In genomic region chrX:166440036-166440615, GRCm38 (mm10) we compare ENCODE assay signal across 8 mouse cellular contexts. TPM values are rescaled to one million over a fixed set of nuclear protein-coding genes. Genes with fewer than 3 reads are reported as not detected.
DNase-seq lines count a peak whose midpoint lies in the region; ATAC-seq and TF ChIP-seq lines count a peak whose summit lies in the region.

Gene Trappc2 (plus strand): TSS chrX:166440574.

- no peaks in the 10 kb centered on the region for H3K9me3 ChIP-seq in kidney, embryonic 14.5 days (ENCODE audit: control insufficient read depth, low read length)
- H3K9me3 ChIP-seq in ES-E14 (ENCODE audit: control insufficient read depth, insufficient read depth, low read depth, low read length): no peaks in the 10 kb centered on the region
- H3K9me3 ChIP-seq in embryonic facial prominence, embryonic 10.5 days: no peaks in the 10 kb centered on the region
- H3K9me3 ChIP-seq in midbrain, embryonic 12.5 days: no peaks in the 10 kb centered on the region

- ATAC-seq in kidney, embryonic 14.5 days (ENCODE audit: low FRiP score, low TSS enrichment): peak; percentile 85
- ATAC-seq in midbrain, embryonic 12.5 days (ENCODE audit: low FRiP score, low read depth): 0 out of 2 replicates have a peak, but pooled peaks have one; percentile 3

- H3K36me3 ChIP-seq in kidney, embryonic 14.5 days (ENCODE audit: control insufficient read depth, insufficient read depth, low read length): no peaks in the 10 kb centered on the region; the same call in 1 of the 2 replicates
- H3K36me3 ChIP-seq in ES-E14 (ENCODE audit: control insufficient read depth, insufficient read depth, low read length, poor library complexity, severe bottlenecking): no peaks in the 10 kb centered on the region
- no peaks in the 10 kb centered on the region for H3K36me3 ChIP-seq in embryonic facial prominence, embryonic 10.5 days (replicated peaks)
- no peaks in the 10 kb centered on the region for H3K36me3 ChIP-seq in midbrain, embryonic 12.5 days

- DNase-seq in kidney, postnatal 4 days: no peak
- DNase-seq in ES-E14 (ENCODE audit: low read depth, low spot score): peak; percentile 4
- DNase-seq in embryonic facial prominence, embryonic 10.5 days (ENCODE audit: low spot score): no peak
- DNase-seq in heart, adult 9 months (ENCODE audit: low spot score in 2 of 2): peak; percentile 0 to 9
- DNase-seq in layer of hippocampus, postnatal 14 days (ENCODE audit: low spot score in 2 of 2): no peak
- no peak for DNase-seq in urinary bladder, postnatal 4 days (ENCODE audit: low spot score in 2 of 2)

- peak within 1 kb of the TSS; percentile 76 for H3K9ac ChIP-seq in kidney, embryonic 14.5 days (ENCODE audit: low read depth, low read length)
- peak within 1 kb of the TSS; percentile 97 for H3K9ac ChIP-seq in ES-E14 (ENCODE audit: insufficient read depth, low read depth, low read length, poor library complexity, severe bottlenecking)
- H3K9ac ChIP-seq in midbrain, embryonic 12.5 days (replicated peaks): peak within 1 kb of the TSS; percentile 71

- peak within 1 kb of the TSS; percentile 73 for H3K27ac ChIP-seq in kidney, embryonic 14.5 days (ENCODE audit: low read depth, low read length)
- H3K27ac ChIP-seq in ES-E14 (ENCODE audit: insufficient read depth, low read depth, low read length, poor library complexity, severe bottlenecking): peak within 1 kb of the TSS; percentile 41; the same call in 1 of the 2 replicates
- H3K27ac ChIP-seq in embryonic facial prominence, embryonic 10.5 days (replicated peaks): peak within 1 kb of the TSS; percentile 90
- peak within 1 kb of the TSS; percentile 86 for H3K27ac ChIP-seq in midbrain, embryonic 12.5 days (replicated peaks)

- H3K4me2 ChIP-seq in kidney, embryonic 14.5 days (replicated peaks; ENCODE audit: low read depth, low read length): peak within 1 kb of the TSS; percentile 52
- peak within 1 kb of the TSS; percentile 60 for H3K4me2 ChIP-seq in midbrain, embryonic 12.5 days (replicated peaks)

- 24% methylated on average over 35 of the region's 36 CpGs for WGBS in kidney, embryonic 14.5 days
- WGBS in embryonic facial prominence, embryonic 10.5 days: 19% methylated on average over 36 of the region's 36 CpGs
- 15% methylated on average over 29 of the region's 36 CpGs for WGBS in midbrain, embryonic 12.5 days

- peak within 1 kb of the TSS; percentile 54 for H3K4me3 ChIP-seq in kidney, embryonic 14.5 days (ENCODE audit: low read length)
- H3K4me3 ChIP-seq in ES-E14 (ENCODE audit: insufficient read depth in 1 of 2, low read depth in 1 of 2, low read length in 2 of 2, poor library complexity in 1 of 2, severe bottlenecking in 1 of 2): peak within 1 kb of the TSS; percentile 79 to 84
- H3K4me3 ChIP-seq in embryonic facial prominence, embryonic 10.5 days: peak within 1 kb of the TSS; percentile 68
- peak within 1 kb of the TSS; percentile 57 for H3K4me3 ChIP-seq in midbrain, embryonic 12.5 days

- in situ Hi-C loops in ES-E14 (cut with MboI; ENCODE audit: low sequenced_read_pairs in 2 of 2, unreplicated experiment in 2 of 2): no loop called here

- no peaks in the 10 kb centered on the region for H3K4me1 ChIP-seq in kidney, embryonic 14.5 days (ENCODE audit: control insufficient read depth, insufficient read depth, low read length)
- H3K4me1 ChIP-seq in ES-E14 (ENCODE audit: control insufficient read depth in 2 of 2, insufficient read depth in 2 of 2, low read length in 2 of 2, poor library complexity in 1 of 2): no peaks in the 10 kb centered on the region; a peak in 1 of 4 replicates
- peaks cover 4% of the 10 kb centered on the region; the same call in 1 of the 2 replicates for H3K4me1 ChIP-seq in embryonic facial prominence, embryonic 10.5 days
- 0 out of 2 replicates have a peak, but pooled peaks cover 3% of the 10 kb centered on the region for H3K4me1 ChIP-seq in midbrain, embryonic 12.5 days

- H3K27me3 ChIP-seq in kidney, embryonic 14.5 days (ENCODE audit: control insufficient read depth, insufficient read depth, low read length): 0 out of 2 replicates have a peak, but pooled peaks cover 2% of the 10 kb centered on the region
- peaks cover 95% of the 10 kb centered on the region for H3K27me3 ChIP-seq in embryonic facial prominence, embryonic 10.5 days (replicated peaks; ENCODE audit: low read depth, poor library complexity, severe bottlenecking)
- peaks cover 44% of the 10 kb centered on the region for H3K27me3 ChIP-seq in midbrain, embryonic 12.5 days

TF ChIP-seq in ES-E14, 5 proteins besides CTCF, POLR2A, EP300 and RAD21:
- TF ChIP-seq HCFC1 (IDR thresholded peaks at IDR 0.05; ENCODE audit: borderline replicate concordance, insufficient read depth, low read length): no peak
- TF ChIP-seq ZC3H11A (IDR thresholded peaks at IDR 0.05; ENCODE audit: borderline replicate concordance, low read depth, low read length): no peak
TF ChIP-seq in ES-E14: peak in this region for 0.

RNA-seq across cellular contexts. Expression of gene Trappc2, which starts in this region (rescaled TPM):
- 23.3 and 28.1 TPM in 2 replicates for polyA plus RNA-seq in kidney, embryonic 14.5 days (2014; fragmentation: Nextera tagmentation; extraction: Ambion mirVana)
- 5.0 and 13.3 TPM in 2 replicates for total RNA-seq in ES-E14 (2012; rRNA removed)
- polyA plus RNA-seq in embryonic facial prominence, embryonic 10.5 days (2016; fragmentation: Nextera tagmentation; extraction: Ambion mirVana): 23.1 and 25.0 TPM in 2 replicates
- 10 to 100 TPM; 49.3 to 56.3 TPM for total RNA-seq in layer of hippocampus, postnatal 14 days (2021)
- polyA plus RNA-seq in midbrain, embryonic 12.5 days (2016; fragmentation: Nextera tagmentation; extraction: Ambion mirVana): 56.5 and 56.8 TPM in 2 replicates

Comparison
In these comparisons a context has a peak if more than half of its experiments do, and no peak if none do; other contexts are left out.
1. DNase-seq: peak in ES-E14 (single experiment) and heart, adult 9 months (2 of 2); none in kidney, postnatal 4 days (0 of 2), embryonic facial prominence, embryonic 10.5 days (single experiment), layer of hippocampus, postnatal 14 days (0 of 2) and urinary bladder, postnatal 4 days (0 of 2).
2. Peak in every context shown above with its lines, with median percentiles within 50 percentile points of each other: H3K27ac ChIP-seq, H3K4me3 ChIP-seq and H3K9ac ChIP-seq.